Mouse (Mus musculus): ENCODE results near the gene Lrguk. TPM values are rescaled to one million over a fixed set of nuclear protein-coding genes. Genes with fewer than 3 reads are reported as not detected.

The Lrguk gene
- total RNA-seq, 2 experiments from 2014 or later = 1.9 to 2.3 TPM

DNA sequence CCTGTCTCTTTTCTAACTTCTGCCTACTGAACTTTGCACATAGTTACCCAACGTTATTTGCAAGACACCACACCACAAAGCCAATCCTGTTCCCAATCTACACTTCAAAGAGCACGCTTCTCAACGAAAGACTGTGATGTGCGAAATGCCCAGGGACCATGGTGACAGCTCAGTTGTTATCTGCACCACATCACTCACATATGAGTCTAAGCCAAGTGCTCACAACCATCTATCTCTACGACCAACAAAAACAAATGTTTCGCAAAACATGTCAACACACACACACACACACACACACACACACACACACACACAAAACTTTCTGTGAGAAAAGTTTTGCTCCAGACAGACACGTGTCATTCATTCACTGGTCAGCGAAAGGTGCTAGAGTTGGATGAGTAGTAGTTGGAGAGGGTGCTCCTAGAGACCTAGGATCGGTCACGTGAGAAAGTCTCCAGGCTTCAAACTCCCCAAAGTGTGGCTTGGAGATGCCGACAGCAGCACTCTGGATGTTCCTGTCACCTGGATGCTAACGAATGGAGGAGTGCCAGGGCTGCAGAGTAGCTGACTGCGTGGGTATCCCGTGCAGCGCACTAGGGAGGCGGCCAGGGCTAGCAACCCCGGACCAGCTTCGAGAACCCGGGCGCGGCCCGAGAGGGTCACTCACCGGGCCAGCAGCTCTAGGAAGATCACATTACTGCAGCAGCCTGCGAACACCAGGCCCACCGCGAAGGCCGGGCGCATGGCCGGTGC lies 147.0 kb downstream of the Lrguk start:
- DNase-seq = no peak

GRCm38 (mm10) chr6:34176864-34177247 lies 147.6 kb downstream of the Lrguk start, which contains the start of gene Slc35b4:
Slc35b4 (minus strand) TSS chr6:34177111.
- peak; percentile 91 to 93 for DNase-seq

DNA sequence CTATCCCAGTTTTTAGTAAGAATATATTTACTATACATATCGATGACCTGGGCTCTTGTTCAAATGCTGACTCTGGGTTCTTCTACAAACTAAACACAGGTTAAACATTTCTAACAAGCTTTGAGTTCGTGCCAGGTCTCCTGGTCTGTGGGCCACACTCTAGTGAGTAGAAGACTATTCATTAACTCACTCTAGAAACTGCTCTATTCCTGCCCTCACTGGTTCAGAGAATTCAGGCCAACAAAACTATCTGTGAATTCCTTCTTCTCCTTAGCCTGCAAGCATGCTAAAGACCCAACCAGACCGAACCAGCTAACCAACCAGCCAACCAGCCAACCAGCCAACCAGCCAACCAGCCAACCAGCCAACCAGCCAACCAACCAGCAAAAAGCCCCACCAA lies 149.8 kb downstream of the Lrguk start:
- no peak for DNase-seq

DNA sequence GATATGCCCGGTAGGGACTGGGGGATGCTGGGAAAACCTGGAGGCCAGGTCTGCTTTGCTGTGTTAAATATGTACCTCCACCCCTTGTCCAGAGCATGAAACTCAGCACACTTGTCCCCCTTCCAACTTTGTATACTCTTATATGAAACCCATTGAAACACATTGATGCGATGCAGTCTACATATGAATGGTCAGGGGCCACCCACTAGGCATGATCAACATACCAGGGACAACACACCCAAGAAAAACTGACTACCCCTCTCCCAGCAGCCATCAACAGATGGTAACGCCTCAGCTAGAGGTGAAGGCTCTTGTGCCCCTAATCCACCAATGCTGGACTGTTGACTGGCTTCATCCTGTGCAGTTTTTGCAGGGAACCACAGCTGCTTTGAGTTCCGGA lies 150.7 kb downstream of the Lrguk start:
- DNase-seq = no peak

- no peak for DNase-seq
Measured at GRCm38 (mm10) chr6:34181961-34182360, 152.7 kb downstream of the Lrguk start.

- no peak for DNase-seq
Measured at GRCm38 (mm10) chr6:34183326-34183725, 154.1 kb downstream of the Lrguk start.

Other genes with a start within 250 kb of the Lrguk start
- 10 to 100 TPM; 57.8 to 61.0 TPM for gene Slc35b4, start 147.7 kb downstream of the Lrguk start, total RNA-seq (2021)